Mouse (Mus musculus) olfactory bulb, adult 2 months (tissue): ENCODE measurements at regions not wholly inside any gene's neighbourhood (a gene's known extent, or its start where the extent isn't known, plus 50 kb on each side); places are given as distances from the start of the nearest gene placed in this dataset.

Experiments
- CTCF ChIP-seq: fragments of 200-500 bp; IDR thresholded peaks from 2 replicates; pipeline ENCODE4 v1.5.1; 2012; ENCODE audit warnings: low read depth, mild to moderate bottlenecking, low read length, moderate library complexity; ENCODE audit not compliant: insufficient read depth
- POLR2A ChIP-seq: fragments of 200-500 bp; IDR thresholded peaks from 2 replicates; pipeline ENCODE4 v1.6.1; 2012; ENCODE audit warnings: mild to moderate bottlenecking, low read depth, low read length, moderate library complexity; ENCODE audit not compliant: insufficient read depth

DNA sequence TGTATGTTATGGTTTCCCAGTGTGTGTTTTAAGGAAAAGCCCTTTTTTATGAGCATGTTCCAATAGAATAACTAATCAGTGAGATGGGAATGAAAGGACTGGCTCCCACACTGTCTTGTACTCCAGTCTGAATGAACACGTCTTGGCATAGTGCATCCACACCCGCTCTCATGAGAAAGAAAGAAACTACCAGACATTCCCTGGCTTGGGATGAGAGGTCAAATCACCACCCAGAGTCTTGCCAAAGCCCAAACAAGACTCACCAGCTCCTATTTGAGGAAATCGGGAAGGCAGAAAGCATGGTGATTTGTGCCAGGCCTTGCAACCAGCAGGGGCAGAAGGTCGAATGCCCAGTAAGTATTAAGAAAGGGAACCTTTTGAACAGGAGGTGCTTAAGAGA is 110.6 kb downstream of the Tmx1 start:
- no peak for TF ChIP-seq CTCF
- no peak for TF ChIP-seq POLR2A
